Mouse (Mus musculus): ENCODE results near the gene Hsd17b13.

GRCm38 (mm10) chr5:104003256-104003931, 26.2 kb upstream of the Hsd17b13 start:
- TF ChIP-seq CTCF (IDR thresholded peaks at IDR 0.05), result no peak
- no peak for TF ChIP-seq POLR2A (IDR thresholded peaks at IDR 0.05; ENCODE audit: insufficient read depth, low read depth, low read length)

Data from heart, adult 2 months (tissue).